Mouse (Mus musculus) right cerebral cortex, postnatal 10 days (tissue): ENCODE results near the gene Rab4a.
A peak's percentile ranks its signal among the peaks of the same experiment; 100 is the strongest.
"Not testable (repeated sequence)": the region's sequence is repeated elsewhere in the genome, so short reads cannot be mapped to it uniquely, and the experiment has no call there.

Source experiments
- DNase-seq, 2 experiments: peaks; one replicate each; pipeline ENCODE4 v3.0.0; 2021; ENCODE audit warnings: low spot score in 2 of 2

Gene Rab4a

DNA sequence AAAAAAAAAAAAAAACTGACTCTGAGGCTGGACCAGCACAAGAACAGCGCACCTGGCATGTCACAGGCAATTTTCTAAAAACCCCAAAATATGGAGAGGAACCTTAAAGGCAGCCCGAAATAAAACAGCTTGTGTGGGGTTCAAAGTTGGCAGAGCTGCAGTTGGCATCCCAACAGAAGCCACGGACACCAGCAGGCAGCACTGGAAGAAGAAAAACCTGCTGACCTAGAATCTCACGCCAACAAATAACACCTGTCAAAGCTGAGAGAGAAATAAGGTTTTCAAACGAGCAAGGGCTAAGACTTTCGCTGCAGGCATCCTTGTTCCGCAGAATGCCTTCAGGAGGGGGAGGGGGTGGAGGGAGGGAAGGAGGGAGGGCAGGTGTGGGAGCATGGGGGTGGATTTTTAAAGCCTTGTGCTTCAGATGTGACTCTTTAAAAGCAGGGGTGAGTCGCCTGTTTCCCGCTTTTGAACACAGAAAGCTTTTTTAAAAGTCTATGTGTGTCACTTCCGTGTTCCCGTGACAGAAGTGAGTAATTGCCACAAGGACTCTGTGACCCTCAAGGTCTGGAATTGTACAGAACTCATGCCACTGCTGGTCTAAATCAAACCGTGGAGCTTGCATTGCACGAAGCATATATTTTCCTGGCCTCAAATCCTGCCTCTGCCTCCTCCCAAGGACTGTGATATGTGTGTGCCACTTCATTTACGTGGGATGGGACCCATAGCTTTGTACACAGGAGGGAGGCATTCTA, 17.2 kb upstream of the Rab4a start:
- DNase-seq, result no peak

DNA sequence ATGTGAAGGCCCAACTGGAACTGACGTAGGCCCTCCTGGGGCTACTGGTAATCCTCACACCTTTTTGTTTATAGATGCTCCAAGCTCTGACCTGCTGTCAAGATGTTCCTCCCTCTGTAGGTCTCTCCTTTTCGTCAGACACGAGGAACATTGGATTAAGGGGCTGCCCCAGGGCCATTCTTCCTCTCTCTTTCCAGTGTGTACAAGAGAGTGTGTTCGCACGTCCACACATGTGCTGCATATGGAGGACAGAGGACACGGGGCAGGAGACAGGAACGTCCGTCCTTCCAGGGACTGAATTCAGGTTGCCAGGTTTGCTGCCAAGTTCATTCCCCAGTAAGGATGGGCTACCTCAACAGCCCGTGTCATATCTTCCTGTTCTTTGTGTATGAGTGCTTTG, 16.3 kb upstream of the Rab4a start:
- DNase-seq, result no peak

DNA sequence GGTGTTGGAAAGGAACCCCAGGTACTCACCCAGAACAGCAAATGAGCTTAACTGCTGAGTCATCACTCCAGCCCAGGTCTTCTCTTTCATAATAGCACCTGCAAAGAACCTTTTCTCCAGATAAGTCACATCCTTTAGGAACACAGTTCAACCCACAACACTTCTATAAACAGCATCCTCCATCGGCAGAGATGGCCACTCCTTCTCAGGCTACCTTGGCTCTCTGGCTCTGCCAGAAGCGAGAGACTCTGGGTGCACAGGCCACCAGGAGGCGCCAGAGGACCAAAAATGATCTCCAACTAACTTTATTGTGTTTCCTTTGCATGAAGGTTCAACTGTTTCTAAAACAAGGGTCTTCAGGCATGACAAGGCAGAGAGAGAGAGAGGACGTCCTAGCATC, 15.8 kb upstream of the Rab4a start:
- peak; percentile 86 to 92 for DNase-seq

- no peak for DNase-seq
These were observed 14.5 kb upstream of the Rab4a start for GRCm38 (mm10) chr8:123791101-123791844.

- no peak for DNase-seq
These were observed 13.9 kb upstream of the Rab4a start for GRCm38 (mm10) chr8:123791845-123792225.

- DNase-seq, result no peak
These were observed 11.9 kb upstream of the Rab4a start for GRCm38 (mm10) chr8:123793900-123794299.

- no peak for DNase-seq
These were observed 11.0 kb upstream of the Rab4a start for GRCm38 (mm10) chr8:123794766-123795165.

GRCm38 (mm10) chr8:123796758-123797157, 9.0 kb upstream of the Rab4a start:
- DNase-seq, result no peak

GRCm38 (mm10) chr8:123797928-123798327, 7.9 kb upstream of the Rab4a start:
- no peak for DNase-seq

DNA sequence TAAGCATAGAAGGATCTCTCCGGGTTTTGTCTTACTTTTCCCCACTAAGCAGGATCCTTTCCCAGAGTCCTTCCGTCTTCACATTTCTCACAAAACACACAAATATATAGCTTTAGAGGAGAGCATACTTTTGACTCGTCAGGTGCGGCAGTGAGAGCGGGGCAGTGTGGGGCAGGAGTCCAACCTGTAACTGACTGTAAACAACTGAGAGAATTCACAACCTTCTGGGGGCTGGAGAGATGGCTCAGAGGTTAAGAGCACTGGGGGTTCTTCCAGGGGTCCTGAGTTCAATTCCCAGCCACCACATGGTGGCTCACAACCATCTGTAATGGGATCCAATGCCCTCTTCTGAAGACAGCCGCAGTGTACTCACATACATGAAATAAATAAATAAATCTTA, 6.4 kb upstream of the Rab4a start:
- DNase-seq, result no peak

DNA sequence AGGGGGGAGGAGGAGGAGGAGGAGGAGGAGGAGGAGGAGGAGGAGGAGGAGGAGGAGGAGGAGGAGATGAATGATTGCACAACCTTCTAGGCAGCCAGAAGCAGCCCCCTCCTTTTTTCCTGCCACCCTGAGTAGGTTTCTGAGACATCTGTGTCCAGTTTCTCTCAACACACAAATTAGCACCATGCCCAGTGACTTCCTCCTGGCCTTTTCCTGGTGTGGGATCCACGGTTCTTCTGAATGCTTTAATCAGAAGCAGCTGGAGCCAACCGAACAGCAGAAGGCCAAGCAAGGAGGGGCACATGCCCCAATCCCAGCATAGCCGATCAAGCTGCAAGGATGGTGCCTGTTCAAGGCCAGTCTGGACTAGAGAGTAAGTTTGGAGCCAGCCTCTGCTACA, 5.9 kb upstream of the Rab4a start:
- DNase-seq, result no peak

- no peak for DNase-seq
These were observed 4.9 kb upstream of the Rab4a start for GRCm38 (mm10) chr8:123800867-123801266.

GRCm38 (mm10) chr8:123801538-123801937, 4.2 kb upstream of the Rab4a start:
- DNase-seq, result no peak

DNA sequence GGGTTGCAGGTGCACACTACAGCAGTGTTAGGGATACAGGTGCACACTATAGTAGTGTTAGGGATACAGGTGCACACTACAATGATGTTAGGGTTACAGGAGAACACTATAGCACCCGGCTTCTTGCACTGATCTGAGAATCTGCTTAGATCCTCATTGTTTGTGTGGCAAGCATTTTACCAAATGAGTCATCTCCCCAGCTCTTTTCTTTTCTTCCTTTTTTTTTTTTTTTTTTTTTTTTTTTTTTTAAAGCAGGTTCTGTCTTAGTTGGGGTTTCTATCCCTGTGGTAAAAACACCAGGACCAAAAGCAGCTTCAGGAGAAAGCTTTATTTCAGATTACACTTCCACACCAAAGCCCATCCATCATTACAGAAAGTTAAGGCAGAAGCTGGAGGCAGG, 2.1 kb upstream of the Rab4a start:
- no peak for DNase-seq

DNA sequence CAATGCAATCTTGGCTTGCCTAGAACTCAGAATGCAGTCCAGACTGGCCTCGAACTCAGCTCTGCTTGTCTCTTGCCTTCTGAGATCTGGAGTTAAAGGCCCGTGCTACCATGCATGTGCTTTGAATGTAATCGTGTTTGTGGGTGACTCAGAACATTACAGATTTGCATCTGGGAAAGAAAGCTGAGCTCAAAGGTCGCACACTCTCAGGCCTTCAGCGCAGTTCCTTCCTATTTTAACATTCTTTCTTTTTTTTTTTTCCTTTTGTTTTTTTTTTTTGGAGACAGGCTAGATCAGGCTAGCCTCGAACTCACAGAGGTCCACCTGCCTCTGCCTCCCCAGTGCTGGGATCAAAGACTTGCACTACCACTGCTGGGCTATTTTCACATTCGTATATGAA, 1.2 kb upstream of the Rab4a start:
- DNase-seq, result no peak

DNA sequence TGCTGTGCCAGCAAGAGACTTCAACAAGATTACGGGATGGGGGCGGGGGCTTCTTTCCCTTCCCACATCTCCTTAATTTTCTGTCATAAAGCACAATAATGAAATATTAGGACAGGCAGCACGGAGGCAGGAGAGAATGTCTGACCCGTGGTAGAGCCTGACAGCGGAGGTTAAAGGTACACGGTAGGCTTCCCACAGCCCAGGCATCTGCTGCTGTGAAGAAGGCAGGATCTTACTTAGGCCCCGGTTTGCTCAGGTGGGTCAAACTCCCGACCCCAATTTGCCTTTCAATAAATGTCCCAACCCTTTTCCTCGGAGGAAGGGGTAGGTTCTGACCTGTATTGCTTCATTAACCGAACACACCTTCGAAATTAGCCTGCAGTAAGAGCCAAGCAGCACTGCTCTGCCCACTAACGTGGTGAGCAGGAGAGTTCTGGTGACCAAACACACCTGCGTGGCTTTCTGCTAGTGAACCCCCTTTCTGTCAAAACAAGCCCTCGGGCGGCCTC, 522 bp upstream of the Rab4a start:
- DNase-seq, result no peak

GRCm38 (mm10) chr8:123806374-123806935, 670 bp downstream of the Rab4a start:
- DNase-seq, result no peak

- peak in 1 of 2 experiments; percentile 64 for DNase-seq
These were observed 1.2 kb downstream of the Rab4a start for GRCm38 (mm10) chr8:123807024-123807431.

DNA sequence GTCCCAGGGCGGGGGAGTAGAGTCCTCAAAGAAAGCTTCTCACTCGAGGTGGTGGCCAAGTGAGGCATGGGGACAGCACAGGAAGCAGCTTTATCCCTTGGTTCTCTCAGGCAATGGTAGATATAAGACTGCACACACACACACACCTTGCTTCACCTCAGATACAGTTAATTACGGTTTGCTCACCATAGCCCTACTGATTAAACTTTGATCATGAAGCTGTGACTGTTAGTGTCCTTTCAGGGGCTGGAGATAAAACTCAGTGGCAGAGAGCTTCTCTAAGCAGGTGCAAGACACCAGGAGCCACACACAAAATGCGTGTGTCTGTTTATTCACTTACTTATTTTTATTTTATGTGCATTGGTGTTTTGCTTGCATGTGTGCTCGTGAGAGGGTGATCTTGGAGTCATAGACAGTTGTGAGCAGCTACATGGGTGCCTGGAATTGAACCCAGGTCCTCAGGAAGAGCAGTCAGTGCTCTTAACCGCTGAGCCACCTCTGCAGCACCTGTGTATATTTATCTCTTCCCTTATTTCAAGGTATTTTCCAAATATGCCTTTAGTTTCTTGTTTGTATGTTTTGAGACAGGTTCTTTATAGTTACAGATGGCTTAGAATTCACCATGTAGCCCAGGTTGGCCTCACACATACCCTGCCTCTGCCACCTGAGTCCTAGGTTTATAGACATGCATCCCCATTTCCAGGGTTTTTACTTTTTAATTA, 2.2 kb downstream of the Rab4a start:
- no peak for DNase-seq

DNA sequence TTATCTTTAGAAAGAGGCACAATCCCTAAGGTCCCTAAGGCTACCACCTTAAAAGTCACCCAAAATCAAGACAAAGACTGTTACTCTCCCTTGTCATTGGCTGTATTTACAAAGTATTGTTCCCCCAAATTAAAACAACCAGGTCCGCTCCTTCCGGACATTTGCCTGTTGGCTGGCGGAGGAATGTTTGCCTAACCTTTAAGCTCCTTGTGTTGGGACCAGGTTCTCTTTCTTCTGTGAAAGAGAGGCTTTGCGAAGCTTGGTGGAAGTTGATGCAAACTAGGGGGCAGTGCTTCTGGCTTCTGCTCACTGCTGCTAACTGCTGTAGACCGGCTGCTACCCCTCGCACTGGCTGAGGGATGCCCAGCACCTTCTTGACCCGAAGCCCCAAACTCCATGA, 2.9 kb downstream of the Rab4a start:
- no peak for DNase-seq

GRCm38 (mm10) chr8:123809342-123809741, 3.6 kb downstream of the Rab4a start:
- DNase-seq, result not testable (repeated sequence)

GRCm38 (mm10) chr8:123812227-123812626, 6.4 kb downstream of the Rab4a start:
- DNase-seq, result no peak
